Mouse (Mus musculus) G1E (cell line): Measurements from ENCODE around the gene Tut1.

Experiments
- CTCF ChIP-seq: IDR thresholded peaks from 2 replicates; pipeline ENCODE4 v1.5.1; 2012; ENCODE audit warnings: low read depth, low read length, inconsistent platforms, mixed read lengths
- TAL1 ChIP-seq: conservative IDR thresholded peaks from 2 replicates; pipeline ENCODE4 v1.6.1; 2012; ENCODE audit warnings: low read depth, low read length, inconsistent platforms, mixed read lengths

- TF ChIP-seq CTCF (no peak), TAL1 (no peak)
These were observed 34.9 kb downstream of the Tut1 start for GRCm38 (mm10) chr19:8988346-8989065.
